Mouse (Mus musculus) forebrain, embryonic 11.5 days (tissue): ENCODE results near the gene Gm15448. TPM values are rescaled to one million over a fixed set of nuclear protein-coding genes. Genes with fewer than 3 reads are reported as not detected.

ENCODE experiments used
- polyA plus RNA-seq: library from polyadenylated mRNA; unstranded; fragments of >200 nt; fragmentation: Nextera tagmentation; extraction: Ambion mirVana; gene quantifications from 2 replicates; pipeline ENCODE4 v1.2.1, GENCODE M21; 2014

Gene Gm15448
- polyA plus RNA-seq, 1 experiment from 2014 or later, result not detected

Other genes with a start within 250 kb of the Gm15448 start
- gene Oscar, start 209.5 kb downstream of the Gm15448 start, polyA plus RNA-seq, result 0.15 and 0.36 TPM in 2 replicates
- gene Ndufa3, start 208.3 kb downstream of the Gm15448 start, polyA plus RNA-seq, result 338 and 353 TPM in 2 replicates
- gene Tfpt, start 195.8 kb downstream of the Gm15448 start, polyA plus RNA-seq, result 30.0 and 31.9 TPM in 2 replicates
- gene Prpf31, start 195.7 kb downstream of the Gm15448 start, polyA plus RNA-seq, result 157 and 164 TPM in 2 replicates
- gene Cnot3, start 180.4 kb downstream of the Gm15448 start, polyA plus RNA-seq, result 80.4 and 88.1 TPM in 2 replicates
- 15.0 and 16.1 TPM in 2 replicates for gene Leng1, start 159.8 kb downstream of the Gm15448 start, polyA plus RNA-seq
- 2.1 and 3.5 TPM in 2 replicates for gene Tmc4, start 148.1 kb downstream of the Gm15448 start, polyA plus RNA-seq
- gene Tsen34, start 132.8 kb downstream of the Gm15448 start, polyA plus RNA-seq, result 243 and 269 TPM in 2 replicates
- gene Mboat7, start 132.2 kb downstream of the Gm15448 start, polyA plus RNA-seq, result 37.1 and 40.2 TPM in 2 replicates
- 1,200 and 1,214 TPM in 2 replicates for gene Rps9, start 121.7 kb downstream of the Gm15448 start, polyA plus RNA-seq
- 0.12 and 0.27 TPM in 2 replicates for gene Pirb, start 105.3 kb downstream of the Gm15448 start, polyA plus RNA-seq
- gene Pira2, start 19.4 kb upstream of the Gm15448 start, polyA plus RNA-seq, result not detected in 2 replicates
- gene Gm14548, start 72.4 kb upstream of the Gm15448 start, polyA plus RNA-seq, result not detected in 2 replicates
- gene Lilra6, start 89.8 kb upstream of the Gm15448 start, polyA plus RNA-seq, result not detected in 2 replicates
- 1.2 and 1.4 TPM in 2 replicates for gene Lair1, start 237.5 kb upstream of the Gm15448 start, polyA plus RNA-seq